Mouse (Mus musculus): ENCODE results near the gene Garem2. TPM values are rescaled to one million over a fixed set of nuclear protein-coding genes. Genes with fewer than 3 reads are reported as not detected.

The Garem2 gene
- polyA plus RNA-seq, 1 experiment from 2014 or later, result 0.26 TPM

- no peak overlapping the region for H3K4me3 ChIP-seq (ENCODE audit: control insufficient read depth in 1 of 2, insufficient read depth in 1 of 2, low read depth in 1 of 2, low read length in 2 of 2)
- WGBS, result 91% methylated on average over 2 of the region's 2 CpGs
- peak overlapping the region; percentile 83 for H3K4me2 ChIP-seq (ENCODE audit: low read length)
Measured at GRCm38 (mm10) chr5:30153222-30153621, 48.3 kb downstream of the Garem2 start.

GRCm38 (mm10) chr5:30154013-30154412 lies 49.1 kb downstream of the Garem2 start:
- H3K36me3 ChIP-seq (ENCODE audit: control insufficient read depth, insufficient read depth, low read length), result peaks cover 15% of the 10 kb centered on the region; the same call in 1 of the 2 replicates
- 25% methylated on average over 4 of the region's 4 CpGs for WGBS

More at GRCm38 (mm10) chr5:30153222-30153621, 48.3 kb downstream of the Garem2 start:
- Histone ChIP-seq H3K36me3 (ENCODE audit: control insufficient read depth, insufficient read depth, low read length) (0 out of 2 replicates have a peak, but pooled peaks cover 10% of the 10 kb centered on the region), H3K27ac (replicated peaks in 1 of 2; ENCODE audit: control insufficient read depth in 1 of 2, insufficient read depth in 1 of 2, low read depth in 2 of 2, low read length in 2 of 2) (no peak overlapping the region), H3K4me1 (ENCODE audit: control insufficient read depth in 2 of 2, insufficient read depth in 2 of 2, low read length in 2 of 2) (peaks cover 0 to 29% of the 10 kb centered on the region in 2 experiments; a peak in 3 of 4 replicates), H3K27me3 (ENCODE audit: control insufficient read depth, insufficient read depth, low read length) (no peaks in the 10 kb centered on the region), H3K9me3 (ENCODE audit: control insufficient read depth, low read length) (no peaks in the 10 kb centered on the region), H3K9ac (ENCODE audit: low read length) (no peak overlapping the region; the same call in 1 of the 2 replicates)
- no peak for ATAC-seq (ENCODE audit: insufficient number of reproducible peaks, insufficient read depth, low FRiP score, low read depth)

GRCm38 (mm10) chr5:30154474-30155394 lies 49.8 kb downstream of the Garem2 start, which contains the start of the genes Hadha and Hadhb:
TSS of gene Hadha (minus strand) at chr5:30155162.
TSS of gene Hadhb (plus strand) at chr5:30155248.
- ATAC-seq (ENCODE audit: insufficient number of reproducible peaks, insufficient read depth, low FRiP score, low read depth), result peak; percentile 88
- H3K9me3 ChIP-seq (ENCODE audit: control insufficient read depth, low read length), result no peaks in the 10 kb centered on the region
- peak within 1 kb of the TSS; percentile 91 for H3K9ac ChIP-seq (ENCODE audit: low read length)
- H3K4me1 ChIP-seq (ENCODE audit: control insufficient read depth in 2 of 2, insufficient read depth in 2 of 2, low read length in 2 of 2), result peaks cover 0 to 33% of the 10 kb centered on the region in 2 experiments; a peak in 3 of 4 replicates
- H3K36me3 ChIP-seq (ENCODE audit: control insufficient read depth, insufficient read depth, low read length), result peaks cover 15% of the 10 kb centered on the region; the same call in 1 of the 2 replicates
- H3K4me3 ChIP-seq (ENCODE audit: control insufficient read depth in 1 of 2, insufficient read depth in 1 of 2, low read depth in 1 of 2, low read length in 2 of 2), result peak within 1 kb of the TSS; percentile 68 to 82
- H3K4me2 ChIP-seq (ENCODE audit: low read length), result peak within 1 kb of the TSS; percentile 83
- H3K27ac ChIP-seq (replicated peaks in 1 of 2; ENCODE audit: control insufficient read depth in 1 of 2, insufficient read depth in 1 of 2, low read depth in 2 of 2, low read length in 2 of 2), result peak within 1 kb of the TSS; percentile 93 to 98
- no peaks in the 10 kb centered on the region for H3K27me3 ChIP-seq (ENCODE audit: control insufficient read depth, insufficient read depth, low read length)
- WGBS, result under 1% methylated on average over 53 of the region's 53 CpGs

More at GRCm38 (mm10) chr5:30154013-30154412, 49.1 kb downstream of the Garem2 start:
- peaks cover 0 to 30% of the 10 kb centered on the region in 2 experiments; a peak in 3 of 4 replicates for H3K4me1 ChIP-seq (ENCODE audit: control insufficient read depth in 2 of 2, insufficient read depth in 2 of 2, low read length in 2 of 2)
- H3K27ac ChIP-seq (replicated peaks in 1 of 2; ENCODE audit: control insufficient read depth in 1 of 2, insufficient read depth in 1 of 2, low read depth in 2 of 2, low read length in 2 of 2), result peak overlapping the region; percentile 93 to 98
- ATAC-seq (ENCODE audit: insufficient number of reproducible peaks, insufficient read depth, low FRiP score, low read depth), result no peak
- H3K9ac ChIP-seq (ENCODE audit: low read length), result peak overlapping the region; percentile 91
- H3K4me3 ChIP-seq (ENCODE audit: control insufficient read depth in 1 of 2, insufficient read depth in 1 of 2, low read depth in 1 of 2, low read length in 2 of 2), result peak overlapping the region; percentile 68 to 82
- no peaks in the 10 kb centered on the region for H3K27me3 ChIP-seq (ENCODE audit: control insufficient read depth, insufficient read depth, low read length)
- peak overlapping the region; percentile 83 for H3K4me2 ChIP-seq (ENCODE audit: low read length)
- no peaks in the 10 kb centered on the region for H3K9me3 ChIP-seq (ENCODE audit: control insufficient read depth, low read length)

GRCm38 (mm10) chr5:30155395-30155792 lies 50.4 kb downstream of the Garem2 start:
- peaks cover 17% of the 10 kb centered on the region; the same call in 1 of the 2 replicates for H3K36me3 ChIP-seq (ENCODE audit: control insufficient read depth, insufficient read depth, low read length)
- ATAC-seq (ENCODE audit: insufficient number of reproducible peaks, insufficient read depth, low FRiP score, low read depth), result peak; percentile 29; the same call in 1 of the 2 replicates
- peak overlapping the region; percentile 91 for H3K9ac ChIP-seq (ENCODE audit: low read length)
- H3K27me3 ChIP-seq (ENCODE audit: control insufficient read depth, insufficient read depth, low read length), result no peaks in the 10 kb centered on the region
- H3K4me3 ChIP-seq (ENCODE audit: control insufficient read depth in 1 of 2, insufficient read depth in 1 of 2, low read depth in 1 of 2, low read length in 2 of 2), result peak overlapping the region; percentile 68 to 82
- WGBS, result under 1% methylated on average over 31 of the region's 31 CpGs
- H3K9me3 ChIP-seq (ENCODE audit: control insufficient read depth, low read length), result no peaks in the 10 kb centered on the region
- H3K27ac ChIP-seq (replicated peaks in 1 of 2; ENCODE audit: control insufficient read depth in 1 of 2, insufficient read depth in 1 of 2, low read depth in 2 of 2, low read length in 2 of 2), result peak overlapping the region; percentile 93 to 98
- H3K4me1 ChIP-seq (ENCODE audit: control insufficient read depth in 2 of 2, insufficient read depth in 2 of 2, low read length in 2 of 2), result peaks cover 0 to 36% of the 10 kb centered on the region in 2 experiments; a peak in 3 of 4 replicates
- H3K4me2 ChIP-seq (ENCODE audit: low read length), result peak overlapping the region; percentile 83

- Histone ChIP-seq H3K27me3 (ENCODE audit: control insufficient read depth, insufficient read depth, low read length) (no peaks in the 10 kb centered on the region), H3K4me3 (ENCODE audit: control insufficient read depth in 1 of 2, insufficient read depth in 1 of 2, low read depth in 1 of 2, low read length in 2 of 2) (peak overlapping the region; percentile 68 to 82), H3K36me3 (ENCODE audit: control insufficient read depth, insufficient read depth, low read length) (peaks cover 21% of the 10 kb centered on the region; the same call in 1 of the 2 replicates), H3K4me1 (ENCODE audit: control insufficient read depth in 2 of 2, insufficient read depth in 2 of 2, low read length in 2 of 2) (peaks cover 0 to 35% of the 10 kb centered on the region in 2 experiments; a peak in 3 of 4 replicates), H3K27ac (replicated peaks in 1 of 2; ENCODE audit: control insufficient read depth in 1 of 2, insufficient read depth in 1 of 2, low read depth in 2 of 2, low read length in 2 of 2) (peak overlapping the region; percentile 93 to 98), H3K9me3 (ENCODE audit: control insufficient read depth, low read length) (no peaks in the 10 kb centered on the region), H3K4me2 (ENCODE audit: low read length) (peak overlapping the region; percentile 83), H3K9ac (ENCODE audit: low read length) (peak overlapping the region; percentile 91)
- 23% methylated on average over 13 of the region's 13 CpGs for WGBS
- no peak for ATAC-seq (ENCODE audit: insufficient number of reproducible peaks, insufficient read depth, low FRiP score, low read depth)
Measured at GRCm38 (mm10) chr5:30155821-30156629, 51.1 kb downstream of the Garem2 start.

GRCm38 (mm10) chr5:30159601-30160000 lies 54.6 kb downstream of the Garem2 start:
- H3K27me3 ChIP-seq (ENCODE audit: control insufficient read depth, insufficient read depth, low read length), result no peaks in the 10 kb centered on the region
- H3K4me3 ChIP-seq (ENCODE audit: control insufficient read depth in 1 of 2, insufficient read depth in 1 of 2, low read depth in 1 of 2, low read length in 2 of 2), result no peak overlapping the region
- H3K9ac ChIP-seq (ENCODE audit: low read length), result 0 out of 2 replicates have a peak overlapping the region, but pooled peaks have one; percentile 2
- peaks cover 0 to 26% of the 10 kb centered on the region in 2 experiments; a peak in 3 of 4 replicates for H3K4me1 ChIP-seq (ENCODE audit: control insufficient read depth in 2 of 2, insufficient read depth in 2 of 2, low read length in 2 of 2)
- WGBS, result 33% methylated on average over 6 of the region's 6 CpGs
- peak overlapping the region; percentile 37; the same call in 1 of the 2 replicates for H3K4me2 ChIP-seq (ENCODE audit: low read length)
- peaks cover 35% of the 10 kb centered on the region for H3K36me3 ChIP-seq (ENCODE audit: control insufficient read depth, insufficient read depth, low read length)
- no peaks in the 10 kb centered on the region for H3K9me3 ChIP-seq (ENCODE audit: control insufficient read depth, low read length)
- no peak overlapping the region for H3K27ac ChIP-seq (replicated peaks in 1 of 2; ENCODE audit: control insufficient read depth in 1 of 2, insufficient read depth in 1 of 2, low read depth in 2 of 2, low read length in 2 of 2)
- no peak for ATAC-seq (ENCODE audit: insufficient number of reproducible peaks, insufficient read depth, low FRiP score, low read depth)

DNA sequence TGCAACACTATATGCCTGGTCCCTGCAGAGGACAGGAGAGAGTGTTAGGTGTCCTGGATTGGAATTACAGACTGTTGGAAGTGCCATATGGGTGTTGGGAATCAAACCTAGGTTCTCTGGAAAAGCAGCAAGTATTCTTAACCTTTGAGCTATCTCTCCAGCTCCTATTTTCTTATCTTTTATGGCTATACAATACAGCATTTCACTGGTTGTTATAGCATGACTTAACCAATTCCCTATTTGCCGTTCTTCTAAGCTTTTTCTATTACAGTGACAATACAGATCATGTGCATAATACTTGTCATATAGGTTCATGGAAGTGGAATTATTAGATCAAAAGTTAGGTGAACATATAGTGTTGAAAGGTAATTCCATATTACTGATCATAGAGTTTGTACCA lies 56.9 kb downstream of the Garem2 start:
- no peak for ATAC-seq (ENCODE audit: insufficient number of reproducible peaks, insufficient read depth, low FRiP score, low read depth)
- H3K9me3 ChIP-seq (ENCODE audit: control insufficient read depth, low read length), result no peaks in the 10 kb centered on the region
- 93% methylated on average over 1 of the region's 1 CpGs for WGBS

More for the DNA sequence above, 56.9 kb downstream of the Garem2 start:
- Histone ChIP-seq H3K4me1 (ENCODE audit: control insufficient read depth in 2 of 2, insufficient read depth in 2 of 2, low read length in 2 of 2) (peaks cover 0 to 29% of the 10 kb centered on the region in 2 experiments; a peak in 3 of 4 replicates), H3K27ac (replicated peaks in 1 of 2; ENCODE audit: control insufficient read depth in 1 of 2, insufficient read depth in 1 of 2, low read depth in 2 of 2, low read length in 2 of 2) (no peak overlapping the region), H3K4me3 (ENCODE audit: control insufficient read depth in 1 of 2, insufficient read depth in 1 of 2, low read depth in 1 of 2, low read length in 2 of 2) (no peak overlapping the region), H3K4me2 (ENCODE audit: low read length) (no peak overlapping the region), H3K27me3 (ENCODE audit: control insufficient read depth, insufficient read depth, low read length) (no peaks in the 10 kb centered on the region), H3K36me3 (ENCODE audit: control insufficient read depth, insufficient read depth, low read length) (peaks cover 51% of the 10 kb centered on the region), H3K9ac (ENCODE audit: low read length) (no peak overlapping the region)
